Comparison of ENCODE assay signal across 8 mouse cellular contexts in the genomic region with DNA sequence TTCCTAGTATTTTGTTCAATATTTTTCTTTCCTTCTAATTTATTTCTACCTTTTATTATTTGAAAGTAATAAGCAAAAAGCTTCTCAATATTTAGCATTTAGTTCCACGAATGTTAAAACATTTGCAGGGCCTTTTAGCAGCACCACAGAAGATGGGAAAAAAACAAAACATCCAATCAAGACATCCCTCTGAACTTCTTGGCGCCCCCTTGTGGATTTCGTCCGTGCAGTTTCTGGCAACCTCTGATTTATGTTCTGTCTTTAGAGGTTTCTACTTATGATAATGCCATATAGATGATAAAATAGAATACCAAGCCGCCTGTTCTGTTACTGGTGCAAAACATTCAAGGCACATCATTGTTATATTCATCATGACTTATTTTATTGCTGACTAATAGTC.
DNase-seq lines count a peak whose midpoint lies in the region; TF ChIP-seq lines count a peak whose summit lies in the region.

No protein-coding gene starts in this region.

- no peak for TF ChIP-seq EP300 in heart, adult 2 months (IDR thresholded peaks at IDR 0.05; ENCODE audit: insufficient read depth, low read depth, low read length)

- no peak for TF ChIP-seq POLR2A in heart, adult 2 months (IDR thresholded peaks at IDR 0.05; ENCODE audit: insufficient read depth, low read depth, low read length)
- TF ChIP-seq POLR2A in thymus, adult 2 months (IDR thresholded peaks at IDR 0.05; ENCODE audit: control insufficient read depth, extremely low read depth, insufficient read depth, low read length, poor library complexity), result no peak

- WGBS in heart, adult 2 months, result 3% methylated on average over 5 of the region's 5 CpGs
- 9% methylated on average over 5 of the region's 5 CpGs for WGBS in heart, embryonic 10.5 days
- 10% methylated on average over 5 of the region's 5 CpGs for WGBS in thymus, adult 2 months

- no peaks in the 10 kb centered on the region for H3K79me2 ChIP-seq in heart, adult 2 months (replicated peaks; ENCODE audit: control insufficient read depth, insufficient read depth, low read length)

- no peak overlapping the region for H3K4me3 ChIP-seq in heart, adult 2 months
- no peak overlapping the region for H3K4me3 ChIP-seq in heart, embryonic 10.5 days
- no peak overlapping the region for H3K4me3 ChIP-seq in thymus, adult 2 months (ENCODE audit: control insufficient read depth, insufficient read depth, low read length)

- no peaks in the 10 kb centered on the region for H3K36me3 ChIP-seq in heart, adult 2 months (ENCODE audit: control insufficient read depth, insufficient read depth, low read length)
- no peaks in the 10 kb centered on the region for H3K36me3 ChIP-seq in heart, embryonic 10.5 days
- H3K36me3 ChIP-seq in thymus, adult 2 months (ENCODE audit: control insufficient read depth, insufficient read depth, low read length), result no peaks in the 10 kb centered on the region

- no peaks in the 10 kb centered on the region for H3K4me1 ChIP-seq in heart, adult 2 months (ENCODE audit: control insufficient read depth, insufficient read depth, low read length)
- no peaks in the 10 kb centered on the region for H3K4me1 ChIP-seq in heart, embryonic 10.5 days
- H3K4me1 ChIP-seq in thymus, adult 2 months (replicated peaks; ENCODE audit: control insufficient read depth, insufficient read depth, low read length), result no peaks in the 10 kb centered on the region

- H3K27me3 ChIP-seq in heart, adult 2 months (ENCODE audit: control insufficient read depth, insufficient read depth, low read length), result no peaks in the 10 kb centered on the region
- H3K27me3 ChIP-seq in heart, embryonic 10.5 days (ENCODE audit: insufficient read depth, poor library complexity, severe bottlenecking), result no peaks in the 10 kb centered on the region
- H3K27me3 ChIP-seq in thymus, adult 2 months (ENCODE audit: control insufficient read depth, insufficient read depth, low read length), result no peaks in the 10 kb centered on the region

- TF ChIP-seq CTCF in heart, adult 2 months (IDR thresholded peaks at IDR 0.05), result peak; percentile 64
- TF ChIP-seq CTCF in thymus, adult 2 months (IDR thresholded peaks at IDR 0.05; ENCODE audit: borderline replicate concordance, control insufficient read depth, extremely low read depth, insufficient read depth, low read length, poor library complexity), result no peak

- DNase-seq in heart, adult 2 months, result peak in 1 of 2 experiments; percentile 15
- DNase-seq in heart, embryonic 10.5 days (ENCODE audit: low spot score), result no peak
- DNase-seq in thymus, adult 2 months, result peak; percentile 2
- no peak for DNase-seq in thymus, adult 18-20 months
- peak; percentile 3 for DNase-seq in cerebellum, adult 9-11 months
- peak; percentile 67 for DNase-seq in kidney, postnatal 10 days
- DNase-seq in lung, postnatal 36 days, result peak; percentile 10
- no peak for DNase-seq in natural killer cell, adult 2 months (ENCODE audit: low spot score in 2 of 2)

- intact Hi-C loops in heart, adult 2 months (cut with DNase I), result no loop called here

- H3K27ac ChIP-seq in heart, adult 2 months, result no peak overlapping the region
- H3K27ac ChIP-seq in heart, embryonic 10.5 days, result no peak overlapping the region
- H3K27ac ChIP-seq in thymus, adult 2 months (ENCODE audit: control insufficient read depth, insufficient read depth, low read length), result no peak overlapping the region

- no peaks in the 10 kb centered on the region for H3K9me3 ChIP-seq in heart, embryonic 10.5 days

- no peak overlapping the region for H3K9ac ChIP-seq in heart, adult 2 months (ENCODE audit: low read depth, low read length)

Comparison
In these comparisons a context has a peak if more than half of its experiments do, and no peak if none do; other contexts are left out.
1. DNase-seq: peak in thymus, adult 2 months (single experiment), cerebellum, adult 9-11 months (single experiment), kidney, postnatal 10 days (single experiment) and lung, postnatal 36 days (single experiment); none in heart, embryonic 10.5 days (single experiment), thymus, adult 18-20 months (0 of 2) and natural killer cell, adult 2 months (0 of 2).